Mouse (Mus musculus) thymus, adult 2 months (tissue): Measurements from ENCODE around the gene Fam124a.

Source experiments
- CTCF ChIP-seq: fragments of 200-500 bp; IDR thresholded peaks from 2 replicates; pipeline ENCODE4 v1.5.1; 2012; ENCODE audit warnings: mild to moderate bottlenecking, control low read depth, low read length, moderate library complexity, borderline replicate concordance; ENCODE audit not compliant: control insufficient read depth, poor library complexity, insufficient read depth; ENCODE audit errors: extremely low read depth
- POLR2A ChIP-seq: fragments of 200-500 bp; IDR thresholded peaks from 2 replicates; pipeline ENCODE4 v1.6.1; 2012; ENCODE audit warnings: mild to moderate bottlenecking, low read length, control low read depth, moderate library complexity; ENCODE audit not compliant: control insufficient read depth, poor library complexity, insufficient read depth; ENCODE audit errors: extremely low read depth

- TF ChIP-seq POLR2A (no peak), CTCF (no peak)
Measured at GRCm38 (mm10) chr14:62512845-62513244, 42.7 kb upstream of the Fam124a start.
